Mouse (Mus musculus): Measurements from ENCODE around the gene Cacna1g. TPM values are rescaled to one million over a fixed set of nuclear protein-coding genes. Genes with fewer than 3 reads are reported as not detected.

Gene Cacna1g
- polyA plus RNA-seq, 1 experiment from 2014 or later, result 38.2 TPM

- no peak for ATAC-seq (ENCODE audit: insufficient number of reproducible peaks, insufficient read depth, low FRiP score, low TSS enrichment, low read depth)
- Histone ChIP-seq H3K9me3 (no peaks in the 10 kb centered on the region), H3K27me3 (no peaks in the 10 kb centered on the region), H3K4me3 (no peak overlapping the region), H3K9ac (no peak overlapping the region), H3K36me3 (peaks cover 93% of the 10 kb centered on the region), H3K27ac (no peak overlapping the region), H3K4me1 (peaks cover 49% of the 10 kb centered on the region), H3K4me2 (no peak overlapping the region)
- 62% methylated on average over 10 of the region's 10 CpGs for WGBS
Observed at GRCm38 (mm10) chr11:94419004-94419727, 54.8 kb downstream of the Cacna1g start.

DNA sequence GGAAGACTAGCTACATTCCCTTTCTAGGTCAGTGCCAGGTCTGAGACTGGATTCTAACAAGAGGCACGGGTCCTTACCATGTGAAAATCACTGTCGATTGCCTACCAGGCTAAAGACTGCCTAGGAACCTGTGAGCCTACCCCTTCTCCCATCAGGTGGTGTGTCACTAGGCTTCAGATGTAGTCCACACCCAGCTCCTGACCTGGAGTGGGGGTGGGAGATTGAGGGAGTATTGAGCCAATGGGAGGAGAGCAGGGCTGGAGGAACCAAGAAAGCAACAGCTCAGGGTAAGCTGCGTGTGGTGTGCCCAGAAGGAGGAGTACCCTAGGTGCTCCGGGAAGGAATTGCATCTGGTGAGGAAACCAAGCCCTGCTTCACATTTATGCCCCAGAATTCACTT, 60.0 kb downstream of the Cacna1g start:
- WGBS, result 58% methylated on average over 4 of the region's 4 CpGs
- no peak for ATAC-seq (ENCODE audit: insufficient number of reproducible peaks, insufficient read depth, low FRiP score, low TSS enrichment, low read depth)
- no peaks in the 10 kb centered on the region for H3K27me3 ChIP-seq
- H3K9me3 ChIP-seq, result no peaks in the 10 kb centered on the region
- H3K4me3 ChIP-seq, result no peak overlapping the region
- H3K27ac ChIP-seq, result peak overlapping the region; percentile 28; the same call in 1 of the 2 replicates
- peak overlapping the region; percentile 7; the same call in 1 of the 2 replicates for H3K9ac ChIP-seq
- peaks cover 96% of the 10 kb centered on the region for H3K36me3 ChIP-seq
- peaks cover 36% of the 10 kb centered on the region for H3K4me1 ChIP-seq
- peak overlapping the region; percentile 16; the same call in 1 of the 2 replicates for H3K4me2 ChIP-seq

GRCm38 (mm10) chr11:94413516-94413915, 60.5 kb downstream of the Cacna1g start:
- ATAC-seq (ENCODE audit: insufficient number of reproducible peaks, insufficient read depth, low FRiP score, low TSS enrichment, low read depth), result 0 out of 2 replicates have a peak, but pooled peaks have one; percentile 11
- no peak overlapping the region for H3K4me3 ChIP-seq
- H3K27me3 ChIP-seq, result no peaks in the 10 kb centered on the region
- no peaks in the 10 kb centered on the region for H3K9me3 ChIP-seq
- H3K27ac ChIP-seq, result peak overlapping the region; percentile 28
- H3K9ac ChIP-seq, result peak overlapping the region; percentile 7; the same call in 1 of the 2 replicates
- peaks cover 37% of the 10 kb centered on the region for H3K4me1 ChIP-seq
- H3K36me3 ChIP-seq, result peaks cover 96% of the 10 kb centered on the region
- WGBS, result 26% methylated on average over 8 of the region's 8 CpGs
- peak overlapping the region; percentile 16; the same call in 1 of the 2 replicates for H3K4me2 ChIP-seq

DNA sequence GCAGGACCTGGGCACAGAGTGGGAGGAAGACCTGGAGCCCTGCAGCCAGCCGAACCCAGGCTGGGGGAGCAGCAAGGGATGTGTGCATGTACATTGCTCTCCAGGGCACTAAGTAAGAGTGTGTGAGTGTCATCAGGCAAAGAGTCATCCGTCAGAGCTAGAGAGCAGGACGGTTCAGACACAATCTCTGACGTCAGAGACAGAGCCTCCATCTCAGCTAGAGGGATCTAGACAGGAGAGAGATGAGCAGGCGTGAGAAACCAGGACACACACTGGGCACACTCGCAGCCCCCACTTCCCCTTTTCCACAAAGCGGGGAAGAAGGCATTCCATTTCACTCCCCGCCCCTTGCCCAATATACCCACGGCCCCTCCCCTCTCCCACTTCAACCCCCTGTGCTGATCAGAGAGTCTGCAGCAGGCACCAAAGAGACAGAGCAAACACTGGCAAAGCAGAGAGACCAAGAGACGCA, 61.0 kb downstream of the Cacna1g start:
- H3K9ac ChIP-seq, result 0 out of 2 replicates have a peak overlapping the region, but pooled peaks have one; percentile 16
- 35% methylated on average over 10 of the region's 10 CpGs for WGBS
- peaks cover 93% of the 10 kb centered on the region for H3K36me3 ChIP-seq
- peaks cover 38% of the 10 kb centered on the region for H3K4me1 ChIP-seq
- peak overlapping the region; percentile 28 for H3K27ac ChIP-seq
- H3K27me3 ChIP-seq, result no peaks in the 10 kb centered on the region
- no peak overlapping the region for H3K4me3 ChIP-seq
- ATAC-seq (ENCODE audit: insufficient number of reproducible peaks, insufficient read depth, low FRiP score, low TSS enrichment, low read depth), result no peak
- no peaks in the 10 kb centered on the region for H3K9me3 ChIP-seq
- no peak overlapping the region for H3K4me2 ChIP-seq

- 0 out of 2 replicates have a peak overlapping the region, but pooled peaks have one; percentile 16 for H3K9ac ChIP-seq
- no peaks in the 10 kb centered on the region for H3K9me3 ChIP-seq
- ATAC-seq (ENCODE audit: insufficient number of reproducible peaks, insufficient read depth, low FRiP score, low TSS enrichment, low read depth), result no peak
- H3K4me3 ChIP-seq, result no peak overlapping the region
- H3K27me3 ChIP-seq, result no peaks in the 10 kb centered on the region
- peaks cover 88% of the 10 kb centered on the region for H3K36me3 ChIP-seq
- peaks cover 43% of the 10 kb centered on the region for H3K4me1 ChIP-seq
- peak overlapping the region; percentile 28 for H3K27ac ChIP-seq
- H3K4me2 ChIP-seq, result no peak overlapping the region
- WGBS, result 68% methylated on average over 2 of the region's 2 CpGs
Observed at GRCm38 (mm10) chr11:94412562-94412961, 61.4 kb downstream of the Cacna1g start.

DNA sequence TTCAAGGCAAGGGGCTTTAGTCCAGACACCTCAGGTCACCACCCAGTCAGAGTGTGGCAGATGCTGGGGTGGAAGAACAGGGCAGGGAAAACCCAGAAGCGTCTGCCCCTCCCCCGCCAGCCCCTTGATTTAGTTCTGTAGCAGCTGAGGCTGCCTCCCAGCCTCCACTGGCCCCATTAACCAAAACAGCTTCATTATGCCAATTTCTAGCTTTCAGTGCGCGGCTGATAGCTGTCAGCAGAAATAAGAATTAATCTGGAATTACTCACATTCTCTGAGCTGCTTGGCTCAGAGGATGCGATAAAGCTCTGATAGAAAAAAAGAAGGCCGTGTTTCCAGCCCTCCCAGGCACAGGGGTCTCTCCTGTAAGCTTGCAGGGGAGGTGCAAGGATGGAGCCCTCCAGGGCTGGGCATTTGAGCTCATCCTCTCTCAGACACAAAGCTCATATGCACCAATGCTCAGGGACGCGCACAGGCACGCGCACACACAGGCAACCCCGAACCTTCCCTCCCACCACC, 66.1 kb downstream of the Cacna1g start:
- Histone ChIP-seq H3K4me2 (no peak overlapping the region), H3K36me3 (peaks cover 45% of the 10 kb centered on the region), H3K4me1 (peaks cover 54% of the 10 kb centered on the region), H3K9ac (peak overlapping the region; percentile 40; the same call in 1 of the 2 replicates), H3K27ac (peak overlapping the region; percentile 33; the same call in 1 of the 2 replicates), H3K9me3 (no peaks in the 10 kb centered on the region), H3K4me3 (no peak overlapping the region), H3K27me3 (no peaks in the 10 kb centered on the region)
- no peak for ATAC-seq (ENCODE audit: insufficient number of reproducible peaks, insufficient read depth, low FRiP score, low TSS enrichment, low read depth)
- WGBS, result 44% methylated on average over 11 of the region's 11 CpGs

GRCm38 (mm10) chr11:94405348-94405747, 68.7 kb downstream of the Cacna1g start:
- no peak overlapping the region for H3K4me3 ChIP-seq
- no peak overlapping the region for H3K4me2 ChIP-seq
- WGBS, result 44% methylated on average over 6 of the region's 6 CpGs
- peaks cover 55% of the 10 kb centered on the region for H3K4me1 ChIP-seq
- peaks cover 20% of the 10 kb centered on the region for H3K36me3 ChIP-seq
- ATAC-seq (ENCODE audit: insufficient number of reproducible peaks, insufficient read depth, low FRiP score, low TSS enrichment, low read depth), result no peak
- no peaks in the 10 kb centered on the region for H3K27me3 ChIP-seq
- peak overlapping the region; percentile 48; the same call in 1 of the 2 replicates for H3K27ac ChIP-seq
- H3K9ac ChIP-seq, result peak overlapping the region; percentile 46; the same call in 1 of the 2 replicates
- no peaks in the 10 kb centered on the region for H3K9me3 ChIP-seq

DNA sequence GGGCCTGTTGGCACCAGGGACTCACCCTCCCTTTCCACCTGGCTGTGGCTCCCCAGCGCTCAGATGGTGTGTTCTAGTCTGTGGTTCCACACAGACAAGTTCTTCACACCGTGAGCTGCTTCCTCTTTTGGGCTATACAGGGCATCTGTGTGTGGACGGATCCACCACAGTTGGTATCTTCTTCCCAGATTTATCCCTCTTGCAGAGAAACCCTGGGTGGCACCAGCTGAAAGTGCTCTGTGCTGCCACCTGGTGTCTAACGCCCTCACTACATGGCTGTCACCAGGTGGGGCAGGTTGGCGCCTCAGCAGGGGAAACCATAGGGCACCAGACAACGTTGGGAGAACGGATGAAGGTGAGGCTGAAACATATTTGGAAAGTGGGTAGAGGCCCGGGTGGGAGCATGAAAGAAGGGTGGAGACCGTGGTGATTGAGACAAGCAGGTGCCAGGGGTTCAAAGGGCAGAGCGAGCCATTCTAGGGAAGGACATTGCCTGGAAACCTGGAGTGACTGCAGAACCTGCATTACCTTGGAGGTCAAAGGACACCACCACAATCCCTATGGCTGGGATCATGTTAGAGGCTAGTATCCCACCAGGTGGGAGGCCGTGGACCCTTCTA, 69.2 kb downstream of the Cacna1g start:
- Histone ChIP-seq H3K4me2 (no peak overlapping the region), H3K9me3 (no peaks in the 10 kb centered on the region), H3K4me3 (no peak overlapping the region), H3K9ac (no peak overlapping the region), H3K27ac (0 out of 2 replicates have a peak overlapping the region, but pooled peaks have one; percentile 48), H3K4me1 (peaks cover 52% of the 10 kb centered on the region), H3K36me3 (peaks cover 14% of the 10 kb centered on the region), H3K27me3 (no peaks in the 10 kb centered on the region)
- 23% methylated on average over 11 of the region's 11 CpGs for WGBS
- ATAC-seq (ENCODE audit: insufficient number of reproducible peaks, insufficient read depth, low FRiP score, low TSS enrichment, low read depth), result peak; percentile 52; the same call in 1 of the 2 replicates

- Histone ChIP-seq H3K9me3 (no peaks in the 10 kb centered on the region), H3K4me2 (no peak overlapping the region), H3K9ac (no peak overlapping the region), H3K27ac (0 out of 2 replicates have a peak overlapping the region, but pooled peaks have one; percentile 8), H3K27me3 (no peaks in the 10 kb centered on the region), H3K4me3 (no peak overlapping the region), H3K36me3 (peaks cover 8% of the 10 kb centered on the region), H3K4me1 (peaks cover 50% of the 10 kb centered on the region)
- no peak; the same call in 1 of the 2 replicates for ATAC-seq (ENCODE audit: insufficient number of reproducible peaks, insufficient read depth, low FRiP score, low TSS enrichment, low read depth)
- WGBS, result 39% methylated on average over 5 of the region's 5 CpGs
Observed at GRCm38 (mm10) chr11:94404178-94404577, 69.8 kb downstream of the Cacna1g start.

DNA sequence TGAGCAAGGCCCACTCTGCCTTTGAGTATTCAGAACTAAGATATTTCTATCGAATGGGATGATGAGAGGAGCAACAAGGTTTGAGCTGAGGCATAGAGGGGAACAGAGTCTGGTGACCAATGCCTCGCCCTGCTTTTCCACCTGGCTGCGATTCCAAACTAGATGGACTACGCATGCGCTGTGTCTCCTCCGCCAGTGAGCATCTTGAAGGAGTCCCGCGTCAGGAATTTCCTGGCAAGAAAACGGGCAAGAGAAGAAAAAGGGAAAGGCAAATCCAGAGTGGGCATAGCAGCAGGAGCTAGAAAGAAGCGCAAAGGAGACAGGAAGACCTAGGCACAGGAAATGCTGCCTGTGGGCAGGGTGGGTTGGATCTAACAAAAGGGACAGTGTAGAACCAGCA, 70.2 kb downstream of the Cacna1g start:
- H3K27ac ChIP-seq, result 0 out of 2 replicates have a peak overlapping the region, but pooled peaks have one; percentile 8
- 75% methylated on average over 10 of the region's 10 CpGs for WGBS
- H3K9me3 ChIP-seq, result no peaks in the 10 kb centered on the region
- no peak overlapping the region for H3K4me3 ChIP-seq
- peaks cover 4% of the 10 kb centered on the region for H3K36me3 ChIP-seq
- H3K4me1 ChIP-seq, result peaks cover 48% of the 10 kb centered on the region
- ATAC-seq (ENCODE audit: insufficient number of reproducible peaks, insufficient read depth, low FRiP score, low TSS enrichment, low read depth), result no peak
- H3K4me2 ChIP-seq, result no peak overlapping the region
- H3K9ac ChIP-seq, result no peak overlapping the region
- no peaks in the 10 kb centered on the region for H3K27me3 ChIP-seq

DNA sequence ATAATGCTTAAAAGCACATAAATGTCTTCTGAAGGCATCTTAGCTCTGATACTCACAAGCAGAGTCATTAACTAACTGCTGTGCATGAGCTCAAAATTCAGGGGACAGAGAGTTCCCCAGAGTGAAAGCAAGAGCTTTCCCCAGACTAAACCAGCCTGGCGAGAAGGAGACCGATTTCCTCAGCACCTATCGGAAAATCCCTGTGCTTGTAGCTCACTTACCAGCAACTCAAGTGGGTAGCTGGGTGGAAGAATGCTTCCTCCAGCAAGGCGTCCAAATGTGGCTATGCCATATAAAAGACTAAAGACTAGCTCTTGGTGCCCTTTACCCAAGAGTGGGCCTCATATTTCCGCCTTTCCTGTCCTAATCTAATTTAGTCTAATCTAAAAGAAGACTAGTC, 71.3 kb downstream of the Cacna1g start:
- peak overlapping the region; percentile 22; the same call in 1 of the 2 replicates for H3K27ac ChIP-seq

More for the DNA sequence above, 71.3 kb downstream of the Cacna1g start:
- H3K4me3 ChIP-seq, result no peak overlapping the region
- ATAC-seq (ENCODE audit: insufficient number of reproducible peaks, insufficient read depth, low FRiP score, low TSS enrichment, low read depth), result no peak
- H3K27me3 ChIP-seq, result no peaks in the 10 kb centered on the region
- no peaks in the 10 kb centered on the region for H3K36me3 ChIP-seq
- no peaks in the 10 kb centered on the region for H3K9me3 ChIP-seq
- WGBS, result 74% methylated on average over 5 of the region's 5 CpGs
- H3K4me2 ChIP-seq, result no peak overlapping the region
- H3K9ac ChIP-seq, result no peak overlapping the region
- H3K4me1 ChIP-seq, result peaks cover 44% of the 10 kb centered on the region

All from embryonic facial prominence, embryonic 13.5 days (tissue).